Mouse (Mus musculus) hindbrain, embryonic 12.5 days (tissue): ENCODE results near the gene Dcakd. TPM values are rescaled to one million over a fixed set of nuclear protein-coding genes. Genes with fewer than 3 reads are reported as not detected.
A peak's percentile ranks its signal among the peaks of the same experiment; 100 is the strongest.

Experiments
- ATAC-seq: fragments of 200-750 bp; cut with Nextera tagmentation; 2 replicates; pipeline ENCODE4 v1.8.0; 2017; ENCODE audit warnings: moderate TSS enrichment; ENCODE audit not compliant: low FRiP score
- H3K27ac ChIP-seq: fragments of 300-500 bp; sonication (generic); 2 replicates; pipeline ENCODE4 v1.5.1; 2016; ENCODE audit warnings: mild to moderate bottlenecking
- H3K27me3 ChIP-seq: fragments of 300-500 bp; sonication (generic); 2 replicates; pipeline ENCODE4 v1.6.1; 2016; ENCODE audit warnings: mild to moderate bottlenecking
- H3K36me3 ChIP-seq: fragments of 300-500 bp; sonication (generic); 2 replicates; pipeline ENCODE4 v1.6.1; 2016; ENCODE audit warnings: mild to moderate bottlenecking
- H3K4me1 ChIP-seq: fragments of 300-500 bp; sonication (generic); 2 replicates; pipeline ENCODE4 v1.6.1; 2016
- H3K4me2 ChIP-seq: fragments of 300-500 bp; sonication (generic); replicated peaks from 2 replicates; pipeline ENCODE4 v1.6.1; 2016; ENCODE audit warnings: mild to moderate bottlenecking
- H3K4me3 ChIP-seq: fragments of 300-500 bp; sonication (generic); 2 replicates; pipeline ENCODE4 v1.5.1; 2016; ENCODE audit warnings: mild to moderate bottlenecking
- H3K9ac ChIP-seq: fragments of 300-500 bp; sonication (generic); 2 replicates; pipeline ENCODE4 v1.6.1; 2016; ENCODE audit warnings: mild to moderate bottlenecking, moderate library complexity
- H3K9me3 ChIP-seq: fragments of 300-500 bp; sonication (generic); replicated peaks from 2 replicates; pipeline ENCODE4 v1.6.1; 2016; ENCODE audit warnings: mild to moderate bottlenecking
- WGBS: fragments of 180-500 bp; shearing (Covaris S2); methylation state at CpG from one replicate; pipeline ENCODE4 v1.1.7; 2016; 5-methylcytosine and 5-hydroxymethylcytosine counted together
- microRNA-seq: library from miRNA; unstranded; fragments of <30 nt; microRNA quantifications from one replicate; pipeline ENCODE4, GENCODE M21; 2017
- polyA plus RNA-seq: library from polyadenylated mRNA; unstranded; fragments of >200 nt; fragmentation: Nextera tagmentation; extraction: Ambion mirVana; gene quantifications from 2 replicates; pipeline ENCODE4 v1.2.1, GENCODE M21; 2016

Dcakd gene
- polyA plus RNA-seq, 1 experiment from 2014 or later: 161 TPM

GRCm38 (mm10) chr11:102945306-102946264 is 82.5 kb downstream of the Dcakd start:
- H3K4me1 ChIP-seq: peaks cover 41% of the 10 kb centered on the region
- no peak; the same call in 1 of the 2 replicates for ATAC-seq
- no peak overlapping the region for H3K27ac ChIP-seq
- peaks cover 85% of the 10 kb centered on the region for H3K27me3 ChIP-seq
- peak overlapping the region; percentile 43 for H3K4me3 ChIP-seq
- H3K36me3 ChIP-seq: no peaks in the 10 kb centered on the region
- 2% methylated on average over 53 of the region's 54 CpGs for WGBS
- peak overlapping the region; percentile 67 for H3K4me2 ChIP-seq
- peak overlapping the region; percentile 61 for H3K9ac ChIP-seq
- no peaks in the 10 kb centered on the region for H3K9me3 ChIP-seq

Small RNAs within 50 kb of the gene (microRNA-seq; reads per million reads assigned to microRNA genes)
- gene Mir6931: not detected

Other genes starting within 250 kb of the Dcakd start
- gene Gjc1, start 208.6 kb downstream of the Dcakd start, polyA plus RNA-seq: 77.6 and 81.3 TPM in 2 replicates
- not detected in 2 replicates for gene Higd1b, start 192.5 kb downstream of the Dcakd start, polyA plus RNA-seq
- gene Eftud2, start 147.3 kb downstream of the Dcakd start, polyA plus RNA-seq: 208 TPM in 2 replicates
- gene Ccdc103, start 147.1 kb downstream of the Dcakd start, polyA plus RNA-seq: 1.7 and 3.4 TPM in 2 replicates
- gene Fam187a, start 143.2 kb downstream of the Dcakd start, polyA plus RNA-seq: not detected in 2 replicates
- gene Gfap, start 127.4 kb downstream of the Dcakd start, polyA plus RNA-seq: 0.12 TPM in 1 of 2 replicates, not detected in the other
- 6.6 and 7.8 TPM in 2 replicates for gene Kif18b, start 103.2 kb downstream of the Dcakd start, polyA plus RNA-seq
- 11.7 and 13.2 TPM in 2 replicates for gene C1ql1, start 81.6 kb downstream of the Dcakd start, polyA plus RNA-seq
- gene Nmt1, start 143 bp downstream of the Dcakd start, polyA plus RNA-seq: 38.6 and 40.3 TPM in 2 replicates
- gene Plcd3, start 73.3 kb upstream of the Dcakd start, polyA plus RNA-seq: 1.6 and 1.7 TPM in 2 replicates
- 7.0 and 8.3 TPM in 2 replicates for gene Acbd4, start 73.3 kb upstream of the Dcakd start, polyA plus RNA-seq
- 3.8 and 4.0 TPM in 2 replicates for gene Hexim1, start 87.9 kb upstream of the Dcakd start, polyA plus RNA-seq
- 12.0 and 12.9 TPM in 2 replicates for gene Hexim2, start 104.1 kb upstream of the Dcakd start, polyA plus RNA-seq
- 1.4 and 1.6 TPM in 2 replicates for gene Fmnl1, start 142.8 kb upstream of the Dcakd start, polyA plus RNA-seq
- gene 1700023F06Rik, start 180.2 kb upstream of the Dcakd start, polyA plus RNA-seq: 0.34 and 0.71 TPM in 2 replicates
- gene Spata32, start 190.1 kb upstream of the Dcakd start, polyA plus RNA-seq: 0.21 TPM in 1 of 2 replicates, not detected in the other
- 3.9 and 4.8 TPM in 2 replicates for gene Map3k14, start 239.1 kb upstream of the Dcakd start, polyA plus RNA-seq